Mouse (Mus musculus) midbrain, embryonic 15.5 days (tissue): ENCODE data around the gene Mycbpap. TPM values are rescaled to one million over a fixed set of nuclear protein-coding genes. Genes with fewer than 3 reads are reported as not detected.

Experiments
- ATAC-seq: fragments of 200-750 bp; cut with Nextera tagmentation; replicated peaks from 2 replicates; pipeline ENCODE4 v1.8.0; 2017; ENCODE audit warnings: moderate TSS enrichment
- H3K27ac ChIP-seq: fragments of 300-500 bp; sonication (generic); 2 replicates; pipeline ENCODE4 v1.5.1; 2015; ENCODE audit warnings: mild to moderate bottlenecking, inconsistent platforms
- H3K27me3 ChIP-seq: fragments of 300-500 bp; sonication (generic); replicated peaks from 2 replicates; pipeline ENCODE4 v1.6.1; 2015; ENCODE audit warnings: inconsistent platforms
- H3K36me3 ChIP-seq: fragments of 300-500 bp; sonication (generic); replicated peaks from 2 replicates; pipeline ENCODE4 v1.6.1; 2015; ENCODE audit warnings: inconsistent platforms
- H3K4me1 ChIP-seq: fragments of 300-500 bp; sonication (generic); 2 replicates; pipeline ENCODE4 v1.6.1; 2015; ENCODE audit warnings: inconsistent platforms
- H3K4me2 ChIP-seq: fragments of 300-500 bp; sonication (generic); 2 replicates; pipeline ENCODE4 v1.6.1; 2015; ENCODE audit warnings: inconsistent platforms, mild to moderate bottlenecking, moderate library complexity
- H3K4me3 ChIP-seq: fragments of 300-500 bp; sonication (generic); 2 replicates; pipeline ENCODE4 v1.5.1; 2015; ENCODE audit warnings: mild to moderate bottlenecking, inconsistent platforms
- H3K9ac ChIP-seq: fragments of 300-500 bp; sonication (generic); 2 replicates; pipeline ENCODE4 v1.6.1; 2015; ENCODE audit warnings: mild to moderate bottlenecking, inconsistent platforms
- H3K9me3 ChIP-seq: fragments of 300-500 bp; sonication (generic); 2 replicates; pipeline ENCODE4 v1.6.1; 2016; ENCODE audit warnings: inconsistent platforms
- WGBS: fragments of 180-500 bp; shearing (Covaris S2); methylation state at CpG from one replicate; pipeline ENCODE4 v1.1.7; 2015; ENCODE audit warnings: mixed read lengths; 5-methylcytosine and 5-hydroxymethylcytosine counted together
- polyA plus RNA-seq: library from polyadenylated mRNA; unstranded; fragments of >200 nt; fragmentation: Nextera tagmentation; extraction: Ambion mirVana; gene quantifications from 2 replicates; pipeline ENCODE4 v1.2.1, GENCODE M21; 2015

Gene Mycbpap
- polyA plus RNA-seq, 1 experiment from 2014 or later, result 4.1 TPM

- H3K4me1 ChIP-seq, result peaks cover 65% of the 10 kb centered on the region
- H3K4me2 ChIP-seq, result peak within 1 kb of the TSS; percentile 85
- H3K9me3 ChIP-seq, result no peaks in the 10 kb centered on the region
- peak; percentile 89 for ATAC-seq
- H3K27ac ChIP-seq, result peak within 1 kb of the TSS; percentile 95
- H3K9ac ChIP-seq, result peak within 1 kb of the TSS; percentile 85
- no peaks in the 10 kb centered on the region for H3K36me3 ChIP-seq
- H3K27me3 ChIP-seq, result 0 out of 2 replicates have a peak, but pooled peaks cover 10% of the 10 kb centered on the region
- 0% methylated on average over 54 of the region's 71 CpGs for WGBS
- peak within 1 kb of the TSS; percentile 71 for H3K4me3 ChIP-seq
These were observed 47.6 kb downstream of the Mycbpap start, which contains the start of gene Cacna1g for GRCm38 (mm10) chr11:94473707-94474543. TSS of gene Cacna1g (minus strand) at chr11:94474198.

GRCm38 (mm10) chr11:94472916-94473706 is 48.4 kb downstream of the Mycbpap start:
- Histone ChIP-seq H3K9ac (peak overlapping the region; percentile 85), H3K4me2 (peak overlapping the region; percentile 85), H3K4me3 (peak overlapping the region; percentile 71), H3K9me3 (no peaks in the 10 kb centered on the region), H3K27ac (peak overlapping the region; percentile 95), H3K4me1 (peaks cover 73% of the 10 kb centered on the region), H3K27me3 (0 out of 2 replicates have a peak, but pooled peaks cover 10% of the 10 kb centered on the region), H3K36me3 (no peaks in the 10 kb centered on the region)
- ATAC-seq, result no peak
- WGBS, result under 1% methylated on average over 52 of the region's 52 CpGs

- ATAC-seq, result no peak
- Histone ChIP-seq H3K4me3 (peak overlapping the region; percentile 71), H3K27ac (peak overlapping the region; percentile 95), H3K9me3 (no peaks in the 10 kb centered on the region), H3K27me3 (0 out of 2 replicates have a peak, but pooled peaks cover 10% of the 10 kb centered on the region), H3K36me3 (no peaks in the 10 kb centered on the region), H3K4me2 (peak overlapping the region; percentile 85), H3K9ac (peak overlapping the region; percentile 85), H3K4me1 (peaks cover 78% of the 10 kb centered on the region)
- WGBS, result under 1% methylated on average over 15 of the region's 15 CpGs
These were observed 49.0 kb downstream of the Mycbpap start for GRCm38 (mm10) chr11:94472585-94472915.

GRCm38 (mm10) chr11:94471740-94472584 is 49.6 kb downstream of the Mycbpap start:
- H3K9ac ChIP-seq, result peak overlapping the region; percentile 85
- 0 out of 2 replicates have a peak, but pooled peaks cover 10% of the 10 kb centered on the region for H3K27me3 ChIP-seq
- peak overlapping the region; percentile 85 for H3K4me2 ChIP-seq
- peak overlapping the region; percentile 95 for H3K27ac ChIP-seq
- no peaks in the 10 kb centered on the region for H3K9me3 ChIP-seq
- peak overlapping the region; percentile 71 for H3K4me3 ChIP-seq
- H3K36me3 ChIP-seq, result no peaks in the 10 kb centered on the region
- no peak for ATAC-seq
- WGBS, result 4% methylated on average over 17 of the region's 17 CpGs
- peaks cover 78% of the 10 kb centered on the region for H3K4me1 ChIP-seq

GRCm38 (mm10) chr11:94470391-94470790 is 51.2 kb downstream of the Mycbpap start:
- Histone ChIP-seq H3K4me3 (peak overlapping the region; percentile 71), H3K9me3 (no peaks in the 10 kb centered on the region), H3K36me3 (no peaks in the 10 kb centered on the region), H3K27ac (peak overlapping the region; percentile 95), H3K9ac (no peak overlapping the region), H3K4me1 (peaks cover 71% of the 10 kb centered on the region), H3K4me2 (peak overlapping the region; percentile 85), H3K27me3 (0 out of 2 replicates have a peak, but pooled peaks cover 6% of the 10 kb centered on the region)
- 23% methylated on average over 7 of the region's 7 CpGs for WGBS
- ATAC-seq, result no peak

GRCm38 (mm10) chr11:94469136-94470064 is 52.1 kb downstream of the Mycbpap start:
- H3K27me3 ChIP-seq, result no peaks in the 10 kb centered on the region
- H3K9ac ChIP-seq, result 0 out of 2 replicates have a peak overlapping the region, but pooled peaks have one; percentile 24
- 0 out of 2 replicates have a peak overlapping the region, but pooled peaks have one; percentile 13 for H3K4me3 ChIP-seq
- H3K27ac ChIP-seq, result peak overlapping the region; percentile 95
- no peaks in the 10 kb centered on the region for H3K9me3 ChIP-seq
- H3K4me1 ChIP-seq, result peaks cover 70% of the 10 kb centered on the region
- no peaks in the 10 kb centered on the region for H3K36me3 ChIP-seq
- ATAC-seq, result 0 out of 2 replicates have a peak, but pooled peaks have one; percentile 1
- WGBS, result 4% methylated on average over 9 of the region's 9 CpGs
- peak overlapping the region; percentile 85 for H3K4me2 ChIP-seq

GRCm38 (mm10) chr11:94468582-94469064 is 52.9 kb downstream of the Mycbpap start:
- no peak overlapping the region for H3K9ac ChIP-seq
- peak overlapping the region; percentile 85 for H3K4me2 ChIP-seq
- WGBS, result 4% methylated on average over 4 of the region's 4 CpGs
- ATAC-seq, result peak; percentile 91
- H3K27me3 ChIP-seq, result no peaks in the 10 kb centered on the region
- no peaks in the 10 kb centered on the region for H3K36me3 ChIP-seq
- H3K4me1 ChIP-seq, result peaks cover 70% of the 10 kb centered on the region
- H3K27ac ChIP-seq, result peak overlapping the region; percentile 95
- H3K9me3 ChIP-seq, result no peaks in the 10 kb centered on the region
- H3K4me3 ChIP-seq, result no peak overlapping the region

GRCm38 (mm10) chr11:94466333-94466855 is 55.1 kb downstream of the Mycbpap start:
- ATAC-seq, result no peak
- no peak overlapping the region for H3K4me2 ChIP-seq
- no peaks in the 10 kb centered on the region; the same call in 1 of the 2 replicates for H3K36me3 ChIP-seq
- no peaks in the 10 kb centered on the region for H3K9me3 ChIP-seq
- WGBS, result 75% methylated on average over 17 of the region's 17 CpGs
- H3K4me1 ChIP-seq, result peaks cover 50% of the 10 kb centered on the region
- no peaks in the 10 kb centered on the region for H3K27me3 ChIP-seq
- no peak overlapping the region for H3K27ac ChIP-seq
- no peak overlapping the region for H3K9ac ChIP-seq
- no peak overlapping the region for H3K4me3 ChIP-seq

- Histone ChIP-seq H3K4me2 (no peak overlapping the region), H3K9ac (no peak overlapping the region), H3K4me1 (peaks cover 29% of the 10 kb centered on the region), H3K27me3 (no peaks in the 10 kb centered on the region), H3K36me3 (peaks cover 4% of the 10 kb centered on the region; the same call in 1 of the 2 replicates), H3K27ac (no peak overlapping the region), H3K9me3 (no peaks in the 10 kb centered on the region), H3K4me3 (no peak overlapping the region)
- WGBS, result 51% methylated on average over 2 of the region's 2 CpGs
- ATAC-seq, result no peak
These were observed 57.4 kb downstream of the Mycbpap start for GRCm38 (mm10) chr11:94464170-94464569.

GRCm38 (mm10) chr11:94461856-94462255 is 59.7 kb downstream of the Mycbpap start:
- no peak for ATAC-seq
- Histone ChIP-seq H3K4me1 (peaks cover 14% of the 10 kb centered on the region), H3K27ac (no peak overlapping the region), H3K9ac (no peak overlapping the region), H3K36me3 (peaks cover 12% of the 10 kb centered on the region; the same call in 1 of the 2 replicates), H3K4me3 (no peak overlapping the region), H3K4me2 (no peak overlapping the region), H3K27me3 (no peaks in the 10 kb centered on the region), H3K9me3 (no peaks in the 10 kb centered on the region)
- 91% methylated on average over 11 of the region's 11 CpGs for WGBS
